Mouse (Mus musculus): ENCODE data around the gene Gucd1.

- TF ChIP-seq CTCF (IDR thresholded peaks at IDR 0.05; ENCODE audit: low read depth) (no peak), EP300 (IDR thresholded peaks at IDR 0.05; ENCODE audit: low read depth) (no peak)
Observed at GRCm38 (mm10) chr10:75407741-75408140, 110.0 kb downstream of the Gucd1 start.

Measured in heart, postnatal 0 days (tissue).